Mouse (Mus musculus) heart, adult 18-20 months (tissue): Measurements from ENCODE around the gene Neurl1b. TPM values are rescaled to one million over a fixed set of nuclear protein-coding genes. Genes with fewer than 3 reads are reported as not detected.
A peak's percentile ranks its signal among the peaks of the same experiment; 100 is the strongest.

Experiments used
- DNase-seq, 2 experiments: peaks; one replicate each; pipeline ENCODE4 v3.0.0; 2021 to 2022; ENCODE audit warnings: mixed read lengths in 1 of 2
- total RNA-seq, 2 experiments: library from RNA; stranded (reverse); gene quantifications; 2 replicates each; pipeline ENCODE4 v1.2.3; 2021

Gene Neurl1b
- total RNA-seq, 2 experiments from 2014 or later, result 5.6 to 5.9 TPM

DNA sequence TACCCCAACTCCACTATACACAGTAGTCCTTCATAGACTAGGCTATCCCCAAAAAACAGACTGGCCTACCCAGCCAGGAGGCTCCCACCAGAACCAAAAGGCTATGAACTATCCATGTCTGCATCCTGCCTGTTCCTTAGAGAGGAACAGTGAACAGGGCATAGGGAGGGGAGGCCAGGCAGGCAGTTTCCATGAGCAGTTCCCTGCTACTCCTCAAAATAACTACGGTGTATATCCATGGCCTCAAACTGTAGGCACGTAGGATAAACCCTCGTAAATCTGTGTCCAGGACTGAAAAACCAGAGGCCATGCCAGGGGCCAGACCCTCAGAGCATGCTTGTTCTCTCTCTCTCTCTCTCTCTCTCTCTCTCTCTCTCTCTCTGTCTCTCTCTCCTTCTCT lies 17.9 kb upstream of the Neurl1b start:
- DNase-seq, result no peak

DNA sequence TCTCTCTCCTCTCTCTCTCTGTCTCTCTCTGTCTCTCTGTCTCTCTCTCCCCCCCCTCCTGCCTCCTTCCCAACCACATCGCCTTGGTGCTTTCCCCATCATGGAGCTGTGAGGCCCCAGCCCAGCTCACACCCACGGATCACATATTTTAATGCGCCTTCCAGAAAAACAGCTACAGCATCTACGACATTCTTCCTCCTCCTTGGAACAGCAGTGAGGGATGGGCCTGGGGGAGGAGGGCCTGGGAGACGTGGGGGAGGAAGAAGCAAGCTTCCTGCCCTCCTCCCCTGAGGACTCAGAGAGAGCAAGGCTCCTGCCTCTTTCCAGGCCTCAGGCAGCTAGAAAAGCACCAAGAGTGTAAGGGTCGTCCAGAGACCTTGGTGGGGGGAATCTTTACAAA lies 17.3 kb upstream of the Neurl1b start:
- peak; percentile 61 to 84 for DNase-seq

GRCm38 (mm10) chr17:26405340-26406100 lies 9.1 kb upstream of the Neurl1b start:
- no peak for DNase-seq

DNA sequence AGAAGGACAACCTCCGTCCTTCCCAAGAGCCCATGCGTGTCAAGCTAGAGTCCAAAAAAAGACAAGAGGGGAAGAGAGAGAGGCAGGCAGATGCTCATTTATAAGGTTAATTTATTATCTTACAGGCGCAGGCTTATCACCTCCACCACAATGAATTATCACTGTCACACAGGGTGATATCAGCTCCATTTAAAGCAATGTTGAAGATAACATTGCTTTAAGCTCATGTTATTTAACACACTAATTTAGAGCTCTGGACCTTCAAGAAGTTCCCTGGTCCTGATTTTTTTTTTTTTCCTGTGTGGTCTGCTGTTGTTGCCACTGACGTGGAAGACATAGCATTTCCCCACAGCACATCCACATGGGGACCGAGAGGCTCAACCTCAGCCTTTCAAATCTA lies 1.7 kb upstream of the Neurl1b start:
- no peak for DNase-seq

- DNase-seq, result no peak
Measured at GRCm38 (mm10) chr17:26414184-26414522, 476 bp upstream of the Neurl1b start.

DNA sequence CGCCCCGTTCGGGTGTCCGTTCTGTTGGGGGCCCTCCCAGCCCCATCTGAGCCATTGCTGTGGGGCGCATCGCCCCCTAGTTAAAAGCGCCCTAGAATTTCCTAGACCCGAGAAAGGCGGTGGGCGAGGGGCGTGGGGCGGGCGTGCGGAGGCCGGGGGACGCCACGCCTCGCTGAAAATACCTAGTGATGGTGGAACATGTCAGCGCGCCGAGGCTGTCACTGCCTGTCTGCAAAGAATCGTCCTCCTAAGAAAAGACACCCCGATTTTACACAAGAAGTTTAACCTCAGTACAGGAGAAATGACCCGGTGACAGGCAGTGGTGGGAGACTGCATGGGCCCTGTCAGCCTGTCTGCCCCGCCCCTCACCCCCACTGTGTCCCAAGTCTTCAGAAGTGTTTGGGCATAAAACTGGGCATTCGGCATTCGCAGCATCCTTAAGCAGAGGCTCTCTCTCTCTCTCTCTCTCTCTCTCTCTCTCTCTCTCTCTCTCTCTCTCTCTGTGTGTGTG lies 781 bp downstream of the Neurl1b start:
- no peak for DNase-seq

GRCm38 (mm10) chr17:26416141-26416540 lies 1.5 kb downstream of the Neurl1b start:
- DNase-seq, result no peak

DNA sequence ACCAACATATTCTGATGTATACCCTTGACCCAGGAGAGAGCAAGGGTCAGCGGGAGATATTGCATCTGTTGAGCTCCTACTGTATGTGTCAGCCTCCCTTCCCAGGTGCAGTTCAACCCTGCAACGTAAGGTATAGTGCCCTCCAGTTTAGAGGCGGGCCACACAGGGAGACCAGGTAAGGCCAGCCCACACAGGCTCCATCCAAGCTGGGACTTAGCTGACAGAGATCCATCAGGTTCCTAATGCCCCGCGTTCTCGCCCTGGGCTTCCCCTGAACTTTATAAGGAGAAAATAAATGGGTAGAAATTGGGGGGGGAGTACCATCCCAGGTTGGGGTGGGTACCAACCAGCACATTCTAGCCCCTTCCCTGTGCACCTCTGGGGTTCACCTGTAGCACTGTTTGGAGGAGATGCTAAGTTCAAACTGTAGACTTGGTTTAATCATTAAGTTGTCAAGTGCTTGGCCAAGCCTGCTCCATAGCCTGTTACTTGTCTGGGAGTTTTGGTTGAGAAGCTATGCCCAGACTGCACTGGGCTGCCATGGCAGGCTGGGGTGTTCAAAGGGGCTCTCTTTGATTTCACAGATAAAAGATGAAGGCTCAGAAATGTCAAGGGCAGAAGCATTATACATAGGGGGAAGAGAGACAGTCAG lies 3.3 kb downstream of the Neurl1b start:
- DNase-seq, result no peak

GRCm38 (mm10) chr17:26420491-26421247 lies 6.0 kb downstream of the Neurl1b start:
- DNase-seq, result no peak

GRCm38 (mm10) chr17:26421561-26421960 lies 6.9 kb downstream of the Neurl1b start:
- DNase-seq, result peak; percentile 31 to 45

DNA sequence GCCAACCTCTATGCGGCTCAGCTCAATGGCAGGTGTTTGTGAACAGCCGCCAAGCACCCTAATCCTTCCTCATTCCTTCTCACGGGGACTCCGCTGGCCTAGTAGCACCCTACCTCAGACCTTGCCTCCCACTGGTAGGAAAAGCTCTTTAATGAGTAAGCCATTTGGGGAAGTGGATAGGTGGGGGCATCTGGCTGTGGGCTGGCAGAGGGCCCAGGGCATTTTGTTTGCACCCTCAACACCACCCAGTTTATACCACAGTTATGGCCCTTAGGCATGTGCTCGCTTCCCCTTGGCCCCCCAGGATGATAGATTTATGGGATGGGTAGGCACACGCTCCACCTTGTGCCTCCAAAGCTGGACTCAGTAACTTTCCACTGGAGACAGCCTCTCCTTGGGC lies 7.8 kb downstream of the Neurl1b start:
- no peak for DNase-seq

DNA sequence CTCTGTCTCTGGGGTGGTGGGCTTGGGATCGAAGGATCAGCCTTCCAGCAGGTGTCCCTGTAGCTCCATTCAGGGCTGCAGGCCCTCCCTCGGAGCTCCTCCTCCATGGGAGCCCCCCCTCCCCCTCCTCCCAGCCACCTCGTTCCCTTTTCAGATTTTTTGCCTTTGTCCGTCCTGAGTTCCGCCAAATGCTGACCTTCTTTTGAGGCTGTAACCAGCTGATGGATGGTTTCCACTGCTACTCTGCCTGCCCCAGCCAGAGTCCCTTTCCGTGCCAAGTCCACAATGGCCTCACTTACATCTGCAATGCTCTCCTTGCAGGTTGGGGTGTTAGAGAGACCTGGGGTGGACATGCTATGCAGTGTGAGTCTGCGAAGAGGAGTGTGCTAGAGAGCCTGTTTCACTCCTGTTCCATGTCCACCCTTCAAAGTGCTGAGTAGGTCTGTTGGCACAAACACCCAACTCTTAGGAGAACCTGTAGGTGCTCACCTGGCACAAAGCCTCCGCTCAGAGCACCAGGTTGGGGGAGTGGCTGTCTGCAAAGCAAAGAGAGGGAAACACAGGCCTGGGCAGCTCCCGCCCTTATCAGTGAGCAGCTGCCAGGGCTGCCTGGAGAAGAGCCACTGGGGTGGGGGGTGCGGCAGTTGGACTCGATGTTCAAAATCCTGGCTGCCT lies 9.5 kb downstream of the Neurl1b start:
- peak; percentile 53 to 55 for DNase-seq

DNA sequence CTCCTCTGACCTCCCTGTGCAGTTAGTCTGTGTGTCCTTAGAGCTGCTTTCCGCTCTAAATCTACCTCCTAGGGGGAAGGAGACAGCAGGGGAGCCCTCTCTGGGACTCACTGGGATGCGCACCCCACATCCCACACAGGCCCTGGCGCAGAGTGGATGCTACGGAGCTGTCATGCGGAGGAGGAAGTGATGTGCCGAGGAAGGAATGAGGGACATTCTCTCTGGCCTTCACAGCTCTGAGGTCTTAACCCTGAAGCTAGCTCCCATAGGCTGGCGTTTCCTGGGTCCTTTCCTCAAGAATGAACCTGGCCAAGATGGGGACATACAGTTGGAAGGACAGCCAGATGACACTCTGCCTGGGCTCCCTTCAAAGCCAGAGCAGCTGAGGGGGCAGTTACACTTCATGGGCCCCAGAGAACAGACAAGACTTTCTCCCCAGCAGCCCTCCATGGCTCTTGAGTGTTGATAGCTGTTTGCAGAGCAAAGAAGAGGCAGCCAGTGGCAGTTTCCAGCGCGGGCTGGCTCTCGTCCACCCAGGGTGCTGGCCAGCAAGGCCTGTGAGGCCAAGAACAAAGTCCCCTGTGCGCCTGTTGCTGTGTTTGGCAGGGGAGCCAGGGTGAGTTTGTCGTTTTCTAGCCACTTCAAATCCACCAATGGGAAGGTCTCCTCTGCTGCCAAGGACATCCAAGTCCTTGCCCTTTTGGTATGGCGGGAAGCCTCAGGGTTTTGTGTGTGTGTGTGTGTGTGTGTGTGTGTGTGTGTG lies 10.5 kb downstream of the Neurl1b start:
- DNase-seq, result peak; percentile 91 to 92

DNA sequence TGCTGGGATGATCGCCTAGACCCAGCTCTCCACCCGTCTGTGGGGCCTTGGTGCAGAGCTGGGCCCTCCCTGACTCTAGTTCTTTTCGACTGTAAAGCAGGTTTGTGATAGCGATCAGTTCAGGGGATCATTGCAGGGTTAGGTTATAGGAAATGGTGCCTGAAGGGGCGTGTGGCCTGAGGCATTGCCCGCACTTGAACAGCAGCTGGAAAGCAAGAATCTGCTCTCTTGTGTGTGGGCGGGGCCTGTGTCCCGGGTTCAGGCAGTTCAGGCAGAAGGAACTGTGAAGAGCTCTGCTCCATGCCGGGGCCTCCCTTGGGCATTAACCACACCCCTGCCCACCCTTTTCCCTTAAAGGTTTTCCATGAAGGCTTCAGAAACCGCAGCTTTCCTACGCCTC lies 18.7 kb downstream of the Neurl1b start:
- DNase-seq, result no peak

DNA sequence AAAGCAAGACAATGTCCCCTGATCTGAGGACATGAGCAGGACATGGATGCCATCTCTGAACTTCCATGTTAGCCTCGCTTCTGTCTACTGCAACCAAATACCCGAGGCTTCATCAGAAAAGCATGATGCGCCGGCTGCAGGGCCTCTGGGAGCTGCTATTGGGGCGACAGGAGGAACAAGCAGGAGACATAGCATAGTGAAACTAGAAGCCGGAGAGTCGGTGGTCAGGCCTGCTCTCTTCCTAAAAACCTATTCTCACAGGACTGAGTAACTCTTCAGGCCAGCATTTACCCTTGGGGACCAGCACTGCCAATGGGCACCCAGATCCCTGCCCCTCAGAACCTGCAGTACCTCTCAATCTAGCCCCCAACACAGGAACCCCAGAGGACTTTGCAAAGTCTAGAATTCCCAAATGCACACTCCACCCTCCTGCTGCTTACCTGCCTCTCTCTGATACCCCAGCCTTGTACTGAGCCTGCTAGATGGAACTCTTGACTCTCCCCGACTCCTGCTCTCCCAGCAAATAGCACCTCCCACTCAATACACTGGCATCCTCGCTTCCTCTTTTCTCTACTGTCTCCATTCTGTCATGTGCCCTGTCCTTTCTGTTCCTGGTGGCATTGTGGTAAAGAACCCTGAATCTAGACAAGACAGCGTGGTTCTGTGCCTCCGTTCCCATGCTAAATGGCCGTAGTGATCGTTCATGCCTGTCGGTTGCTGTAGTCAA lies 22.6 kb downstream of the Neurl1b start:
- peak in 1 of 2 experiments; percentile 51 for DNase-seq

- DNase-seq, result no peak
Measured at GRCm38 (mm10) chr17:26439001-26439400, 24.4 kb downstream of the Neurl1b start.

DNA sequence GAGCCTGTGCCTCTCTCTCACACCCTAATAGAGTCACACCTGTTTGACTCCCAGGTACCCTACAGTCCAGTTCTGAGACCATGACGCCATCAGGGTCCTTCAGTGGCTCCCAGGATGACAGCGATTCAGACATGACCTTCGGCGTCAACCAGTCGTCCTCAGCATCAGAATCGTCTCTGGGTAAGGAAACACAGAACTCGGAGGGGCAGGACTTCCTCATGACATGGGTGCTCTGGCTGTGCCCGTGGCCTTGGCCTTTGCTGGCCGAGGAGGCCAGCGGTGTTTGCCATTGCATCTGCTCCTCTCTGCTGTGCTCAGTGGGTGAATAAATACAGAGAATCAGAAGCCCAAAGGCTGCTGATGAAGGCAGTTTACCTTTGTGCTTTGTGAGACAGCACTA lies 26.4 kb downstream of the Neurl1b start:
- no peak for DNase-seq

GRCm38 (mm10) chr17:26442197-26442596 lies 27.6 kb downstream of the Neurl1b start:
- no peak for DNase-seq

GRCm38 (mm10) chr17:26443865-26444264 lies 29.2 kb downstream of the Neurl1b start:
- DNase-seq, result no peak

DNA sequence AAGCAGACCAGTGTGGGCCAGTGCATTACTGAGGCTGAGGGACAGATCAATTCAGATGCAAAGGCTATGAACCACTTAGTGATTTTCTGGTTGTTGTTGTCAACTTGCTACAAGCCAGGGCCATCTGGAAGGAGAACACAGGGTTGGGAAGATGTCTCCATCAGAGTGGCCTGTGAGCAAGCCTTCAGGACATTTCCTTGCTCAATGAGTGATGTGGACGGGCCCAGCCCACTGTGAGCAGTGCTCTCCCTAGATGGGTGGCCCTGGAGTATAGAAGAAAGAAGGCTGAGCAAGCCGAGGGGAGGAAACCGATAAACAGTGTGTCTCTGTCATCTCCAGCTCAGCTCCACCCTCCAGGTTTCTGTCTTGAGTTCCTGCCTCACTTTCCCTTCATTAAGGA lies 34.8 kb downstream of the Neurl1b start:
- peak; percentile 21 to 37 for DNase-seq
